In the genomic region with DNA sequence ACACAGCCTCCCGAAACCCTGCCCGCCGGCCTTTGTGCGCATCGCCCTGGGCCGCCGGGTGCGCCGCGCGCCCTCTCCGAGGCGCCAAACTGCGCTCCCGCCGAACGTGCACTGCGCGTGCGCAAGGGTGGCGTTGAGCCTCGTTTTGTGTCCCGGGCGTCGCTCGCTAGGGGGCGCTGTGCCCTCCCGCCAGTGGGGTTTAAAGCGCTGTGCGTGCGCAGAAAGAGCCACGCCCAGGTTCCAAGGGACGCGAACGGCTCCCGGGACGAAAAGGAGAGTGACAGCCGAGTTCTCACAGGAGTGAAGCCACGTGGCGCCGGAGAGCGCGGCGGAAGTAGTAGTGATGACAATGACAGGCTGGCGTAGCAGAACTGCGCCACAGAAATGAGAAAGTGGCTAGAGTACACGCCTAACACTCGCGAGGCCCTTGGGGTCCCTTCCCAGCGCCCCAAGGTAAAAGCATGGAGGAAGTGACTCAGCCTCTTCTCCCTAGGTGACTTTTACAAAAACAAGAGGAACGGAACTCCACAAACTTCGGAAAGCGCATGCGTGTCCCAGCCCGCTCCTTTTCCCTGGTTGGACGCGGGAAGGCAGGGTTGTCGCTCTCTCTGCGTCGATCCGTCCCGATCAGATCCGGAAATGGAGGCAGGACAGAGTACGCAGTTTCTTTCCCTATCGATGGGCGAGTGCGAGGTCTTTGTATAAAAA, we compare ENCODE assay signal across 8 mouse cellular contexts. TPM values are rescaled to one million over a fixed set of nuclear protein-coding genes. Genes with fewer than 3 reads are reported as not detected.
DNase-seq lines count a peak whose midpoint lies in the region; ATAC-seq and TF ChIP-seq lines count a peak whose summit lies in the region.

No protein-coding gene starts in this region.

- H3K27ac ChIP-seq in embryonic facial prominence, embryonic 13.5 days: peak overlapping the region; percentile 99
- H3K27ac ChIP-seq in kidney, adult 2 months (ENCODE audit: insufficient read depth, low read depth, low read length): peak overlapping the region; percentile 100
- peak overlapping the region; percentile 96 for H3K27ac ChIP-seq in limb, embryonic 12.5 days
- peak overlapping the region; percentile 99 for H3K27ac ChIP-seq in midbrain, embryonic 15.5 days
- H3K27ac ChIP-seq in spleen, adult 2 months (ENCODE audit: insufficient read depth, low read length): peak overlapping the region; percentile 100

- H3K9ac ChIP-seq in embryonic facial prominence, embryonic 13.5 days: peak overlapping the region; percentile 79
- peak overlapping the region; percentile 59 for H3K9ac ChIP-seq in limb, embryonic 12.5 days (replicated peaks)
- peak overlapping the region; percentile 60 for H3K9ac ChIP-seq in midbrain, embryonic 15.5 days

- no peaks in the 10 kb centered on the region for H3K36me3 ChIP-seq in embryonic facial prominence, embryonic 13.5 days
- no peaks in the 10 kb centered on the region for H3K36me3 ChIP-seq in kidney, adult 2 months (ENCODE audit: control insufficient read depth, insufficient read depth, low read length)
- H3K36me3 ChIP-seq in limb, embryonic 12.5 days: no peaks in the 10 kb centered on the region
- no peaks in the 10 kb centered on the region for H3K36me3 ChIP-seq in midbrain, embryonic 15.5 days (replicated peaks)
- H3K36me3 ChIP-seq in spleen, adult 2 months (ENCODE audit: control insufficient read depth, insufficient read depth, low read length): no peaks in the 10 kb centered on the region

- no peaks in the 10 kb centered on the region for H3K27me3 ChIP-seq in embryonic facial prominence, embryonic 13.5 days
- no peaks in the 10 kb centered on the region for H3K27me3 ChIP-seq in kidney, adult 2 months (replicated peaks; ENCODE audit: control insufficient read depth, insufficient read depth, low read length)
- H3K27me3 ChIP-seq in limb, embryonic 12.5 days: no peaks in the 10 kb centered on the region
- no peaks in the 10 kb centered on the region for H3K27me3 ChIP-seq in midbrain, embryonic 15.5 days (replicated peaks)
- H3K27me3 ChIP-seq in spleen, adult 2 months (ENCODE audit: control insufficient read depth, insufficient read depth, low read length): no peaks in the 10 kb centered on the region

- ATAC-seq in embryonic facial prominence, embryonic 13.5 days (ENCODE audit: insufficient number of reproducible peaks, insufficient read depth, low FRiP score, low TSS enrichment, low read depth): peak; percentile 87
- ATAC-seq in limb, embryonic 12.5 days (ENCODE audit: insufficient number of reproducible peaks, insufficient read depth, low FRiP score, low TSS enrichment, low read depth): peak; percentile 92
- peak; percentile 94 for ATAC-seq in midbrain, embryonic 15.5 days (replicated peaks)

- TF ChIP-seq CTCF in kidney, adult 2 months (conservative IDR thresholded peaks at IDR 0.05; ENCODE audit: insufficient read depth, insufficient read length, low read depth, low read length): peak; percentile 97
- TF ChIP-seq CTCF in spleen, adult 2 months (IDR thresholded peaks at IDR 0.05; ENCODE audit: extremely low read depth, insufficient read depth, insufficient read length, insufficient replicate concordance): peak; percentile 99

- H3K4me1 ChIP-seq in embryonic facial prominence, embryonic 13.5 days: peaks cover 7% of the 10 kb centered on the region
- peaks cover 7% of the 10 kb centered on the region; the same call in 1 of the 2 replicates for H3K4me1 ChIP-seq in kidney, adult 2 months (ENCODE audit: control insufficient read depth, insufficient read depth, low read length)
- H3K4me1 ChIP-seq in limb, embryonic 12.5 days (replicated peaks): peaks cover 5% of the 10 kb centered on the region; the same call in 1 of the 2 replicates
- peaks cover 12% of the 10 kb centered on the region for H3K4me1 ChIP-seq in midbrain, embryonic 15.5 days
- peaks cover 16% of the 10 kb centered on the region for H3K4me1 ChIP-seq in spleen, adult 2 months (ENCODE audit: control insufficient read depth, insufficient read depth, insufficient read length)

- peak; percentile 99 for DNase-seq in 3134 (ENCODE audit: extremely low read depth, insufficient read length, low spot score)
- DNase-seq in adrenal gland, postnatal 36 days: peak; percentile 99
- peak; percentile 99 to 100 for DNase-seq in heart, adult 18-20 months
- DNase-seq in kidney, adult 2 months: peak; percentile 99
- DNase-seq in spleen, adult 2 months (ENCODE audit: low read depth in 1 of 2, low spot score in 2 of 2): peak; percentile 95 to 98

- no peaks in the 10 kb centered on the region for H3K9me3 ChIP-seq in embryonic facial prominence, embryonic 13.5 days
- H3K9me3 ChIP-seq in limb, embryonic 12.5 days: no peaks in the 10 kb centered on the region
- H3K9me3 ChIP-seq in midbrain, embryonic 15.5 days: no peaks in the 10 kb centered on the region

- TF ChIP-seq POLR2A in kidney, adult 2 months (IDR thresholded peaks at IDR 0.05; ENCODE audit: low read depth, low read length): peak; percentile 79
- peak; percentile 79 for TF ChIP-seq POLR2A in spleen, adult 2 months (IDR thresholded peaks at IDR 0.05; ENCODE audit: low read depth, low read length)

- H3K4me3 ChIP-seq in embryonic facial prominence, embryonic 13.5 days: peak overlapping the region; percentile 55
- peak overlapping the region; percentile 82 for H3K4me3 ChIP-seq in kidney, adult 2 months (ENCODE audit: insufficient read depth, low read depth, low read length)
- H3K4me3 ChIP-seq in limb, embryonic 12.5 days (replicated peaks): peak overlapping the region; percentile 49
- peak overlapping the region; percentile 55 for H3K4me3 ChIP-seq in midbrain, embryonic 15.5 days
- H3K4me3 ChIP-seq in spleen, adult 2 months (ENCODE audit: extremely low read depth, insufficient read depth, insufficient read length): peak overlapping the region; percentile 78

- peak overlapping the region; percentile 65 for H3K4me2 ChIP-seq in embryonic facial prominence, embryonic 13.5 days
- peak overlapping the region; percentile 61 for H3K4me2 ChIP-seq in limb, embryonic 12.5 days
- H3K4me2 ChIP-seq in midbrain, embryonic 15.5 days: peak overlapping the region; percentile 79

- WGBS in embryonic facial prominence, embryonic 13.5 days: under 1% methylated on average over 67 of the region's 67 CpGs
- under 1% methylated on average over 67 of the region's 67 CpGs for WGBS in kidney, adult 2 months
- WGBS in limb, embryonic 12.5 days: under 1% methylated on average over 67 of the region's 67 CpGs
- WGBS in midbrain, embryonic 15.5 days: under 1% methylated on average over 67 of the region's 67 CpGs
- under 1% methylated on average over 67 of the region's 67 CpGs for WGBS in spleen, adult 2 months

RNA-seq across cellular contexts. Expression of a gene that starts 17.7 kb away (rescaled TPM):
- total RNA-seq in adrenal gland, postnatal 36 days (2021): 1 to 10 TPM; 2.3 to 3.3 TPM
- polyA plus RNA-seq in embryonic facial prominence, embryonic 13.5 days (2015; fragmentation: Nextera tagmentation; extraction: Ambion mirVana): 15.5 and 17.1 TPM in 2 replicates
- under 1 TPM; 0.17 to 0.18 TPM for total RNA-seq in heart, adult 18-20 months (2021)
- 1.5 and 2.0 TPM in 2 replicates for polyA plus RNA-seq in kidney, adult 2 months (2012; rRNA removed)
- 15.8 and 16.1 TPM in 2 replicates for polyA plus RNA-seq in limb, embryonic 12.5 days (2016; fragmentation: Nextera tagmentation; extraction: Ambion mirVana)
- 14.4 and 16.5 TPM in 2 replicates for polyA plus RNA-seq in midbrain, embryonic 15.5 days (2015; fragmentation: Nextera tagmentation; extraction: Ambion mirVana)
- polyA plus RNA-seq in spleen, adult 2 months (2012; rRNA removed): 1.4 and 1.9 TPM in 2 replicates

RNA-seq across cellular contexts. Expression of a gene that starts 20.6 kb away (rescaled TPM):
- total RNA-seq in adrenal gland, postnatal 36 days (2021): 100 to 1,000 TPM; 380 to 388 TPM
- polyA plus RNA-seq in embryonic facial prominence, embryonic 13.5 days (2015; fragmentation: Nextera tagmentation; extraction: Ambion mirVana): 612 and 649 TPM in 2 replicates
- 100 to 1,000 TPM; 193 to 194 TPM for total RNA-seq in heart, adult 18-20 months (2021)
- polyA plus RNA-seq in kidney, adult 2 months (2012; rRNA removed): 98.5 and 142 TPM in 2 replicates
- polyA plus RNA-seq in limb, embryonic 12.5 days (2016; fragmentation: Nextera tagmentation; extraction: Ambion mirVana): 726 and 742 TPM in 2 replicates
- polyA plus RNA-seq in midbrain, embryonic 15.5 days (2015; fragmentation: Nextera tagmentation; extraction: Ambion mirVana): 258 and 279 TPM in 2 replicates
- 141 and 143 TPM in 2 replicates for polyA plus RNA-seq in spleen, adult 2 months (2012; rRNA removed)

RNA-seq across cellular contexts. Expression of a gene that starts 38.6 kb away (rescaled TPM):
- total RNA-seq in adrenal gland, postnatal 36 days (2021): 10 to 100 TPM; 32.7 to 42.6 TPM
- polyA plus RNA-seq in embryonic facial prominence, embryonic 13.5 days (2015; fragmentation: Nextera tagmentation; extraction: Ambion mirVana): 167 and 180 TPM in 2 replicates
- 10 to 100 TPM; 33.5 to 35.4 TPM for total RNA-seq in heart, adult 18-20 months (2021)
- 35.7 and 37.0 TPM in 2 replicates for polyA plus RNA-seq in kidney, adult 2 months (2012; rRNA removed)
- polyA plus RNA-seq in limb, embryonic 12.5 days (2016; fragmentation: Nextera tagmentation; extraction: Ambion mirVana): 169 and 187 TPM in 2 replicates
- polyA plus RNA-seq in midbrain, embryonic 15.5 days (2015; fragmentation: Nextera tagmentation; extraction: Ambion mirVana): 139 and 156 TPM in 2 replicates
- 13.7 and 14.9 TPM in 2 replicates for polyA plus RNA-seq in spleen, adult 2 months (2012; rRNA removed)

RNA-seq across cellular contexts. Expression of a gene that starts 57.9 kb away (rescaled TPM):
- not detected for total RNA-seq in adrenal gland, postnatal 36 days (2021)
- 2.4 and 5.4 TPM in 2 replicates for polyA plus RNA-seq in embryonic facial prominence, embryonic 13.5 days (2015; fragmentation: Nextera tagmentation; extraction: Ambion mirVana)
- not detected for total RNA-seq in heart, adult 18-20 months (2021)
- polyA plus RNA-seq in kidney, adult 2 months (2012; rRNA removed): 196 and 213 TPM in 2 replicates
- polyA plus RNA-seq in limb, embryonic 12.5 days (2016; fragmentation: Nextera tagmentation; extraction: Ambion mirVana): 2.2 and 3.1 TPM in 2 replicates
- 2.8 and 4.7 TPM in 2 replicates for polyA plus RNA-seq in midbrain, embryonic 15.5 days (2015; fragmentation: Nextera tagmentation; extraction: Ambion mirVana)
- not detected in 2 replicates for polyA plus RNA-seq in spleen, adult 2 months (2012; rRNA removed)

Comparison
In these comparisons a context has a peak if more than half of its experiments do, and no peak if none do; other contexts are left out.
1. Peak in every context shown above with its lines: DNase-seq, ATAC-seq, H3K4me3 ChIP-seq and H3K27ac ChIP-seq.